Mouse (Mus musculus): ENCODE measurements around the gene Palm3. TPM values are rescaled to one million over a fixed set of nuclear protein-coding genes. Genes with fewer than 3 reads are reported as not detected.

Palm3 gene
- polyA plus RNA-seq, 1 experiment: 0.32 TPM

DNA sequence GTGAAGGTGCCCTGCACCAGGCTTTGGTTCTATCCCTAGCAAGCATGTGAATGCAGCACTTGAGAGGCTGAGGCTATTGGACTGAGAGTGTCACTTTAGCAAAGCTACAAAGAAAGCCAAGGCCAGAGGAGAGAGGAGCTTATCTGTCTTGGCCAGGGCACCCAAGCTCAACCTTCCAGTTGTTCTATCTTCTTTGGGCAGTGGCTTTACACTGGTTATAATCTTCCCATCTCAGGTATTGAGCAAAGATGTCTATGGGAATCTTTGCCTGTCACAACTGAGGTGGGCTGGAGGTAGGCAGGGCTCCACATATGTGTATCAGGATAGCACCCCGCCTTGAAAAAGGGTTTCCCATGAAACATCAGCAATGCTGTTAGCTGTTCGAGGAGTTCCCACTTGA is 39.0 kb downstream of the Palm3 start:
- 97% methylated on average over 2 of the region's 2 CpGs for WGBS
- Histone ChIP-seq H3K27me3 (ENCODE audit: control insufficient read depth, insufficient read depth, low read length) (no peaks in the 10 kb centered on the region), H3K4me3 (ENCODE audit: control insufficient read depth, insufficient read depth, low read length) (no peak overlapping the region), H3K36me3 (ENCODE audit: control insufficient read depth, insufficient read depth, low read length) (no peaks in the 10 kb centered on the region), H3K27ac (ENCODE audit: control insufficient read depth, insufficient read depth, low read length) (no peak overlapping the region), H3K4me1 (replicated peaks; ENCODE audit: control insufficient read depth, insufficient read depth, low read length) (peaks cover 22% of the 10 kb centered on the region)
- no peak for DNase-seq
- TF ChIP-seq CTCF (IDR thresholded peaks at IDR 0.05; ENCODE audit: borderline replicate concordance, control insufficient read depth, extremely low read depth, insufficient read depth, low read length, poor library complexity): no peak
- TF ChIP-seq POLR2A (IDR thresholded peaks at IDR 0.05; ENCODE audit: control insufficient read depth, extremely low read depth, insufficient read depth, low read length, poor library complexity): no peak

DNA sequence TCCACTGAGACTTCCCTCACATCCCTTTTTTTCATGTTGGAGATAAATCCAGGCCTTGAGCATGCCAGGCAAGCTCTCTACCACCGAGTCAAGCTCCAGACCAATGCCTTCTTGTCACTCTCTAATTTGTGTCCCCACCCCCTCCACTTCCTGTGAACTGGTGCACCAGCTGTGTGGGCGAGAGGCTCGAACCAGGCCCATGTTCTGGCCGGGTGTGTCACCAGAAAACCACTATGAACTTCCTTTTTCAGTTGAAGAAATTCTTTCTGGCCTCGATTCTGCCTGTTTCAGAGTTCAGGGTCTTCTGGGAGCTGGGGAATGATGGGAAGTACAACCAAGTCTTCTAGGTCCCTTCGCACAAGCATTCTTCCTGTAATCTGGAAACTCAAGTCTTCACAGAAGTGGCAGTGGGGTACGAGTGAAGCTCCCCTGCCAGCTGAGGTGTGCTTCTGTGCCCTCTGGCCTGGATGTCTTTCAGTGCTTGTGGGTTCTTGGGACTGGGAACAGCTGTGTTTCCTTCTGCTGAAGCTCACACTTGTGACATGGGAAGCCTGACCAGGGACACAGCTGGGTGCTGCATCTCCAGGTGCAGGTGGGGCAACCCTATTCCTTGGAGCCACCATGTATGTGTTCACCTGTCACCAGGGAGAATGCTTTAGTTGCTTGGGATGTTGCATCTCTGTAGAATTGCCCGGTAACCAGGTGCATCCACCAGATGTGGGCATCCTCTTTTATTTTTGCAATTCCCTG is 42.8 kb downstream of the Palm3 start:
- no peaks in the 10 kb centered on the region for H3K36me3 ChIP-seq (ENCODE audit: control insufficient read depth, insufficient read depth, low read length)
- DNase-seq: peak; percentile 81
- 0 out of 2 replicates have a peak overlapping the region, but pooled peaks have one; percentile 4 for H3K4me3 ChIP-seq (ENCODE audit: control insufficient read depth, insufficient read depth, low read length)
- H3K27me3 ChIP-seq (ENCODE audit: control insufficient read depth, insufficient read depth, low read length): no peaks in the 10 kb centered on the region
- TF ChIP-seq CTCF (IDR thresholded peaks at IDR 0.05; ENCODE audit: borderline replicate concordance, control insufficient read depth, extremely low read depth, insufficient read depth, low read length, poor library complexity): no peak
- no peak for TF ChIP-seq POLR2A (IDR thresholded peaks at IDR 0.05; ENCODE audit: control insufficient read depth, extremely low read depth, insufficient read depth, low read length, poor library complexity)
- peak overlapping the region; percentile 99 for H3K27ac ChIP-seq (ENCODE audit: control insufficient read depth, insufficient read depth, low read length)
- WGBS: 5% methylated on average over 8 of the region's 8 CpGs
- H3K4me1 ChIP-seq (replicated peaks; ENCODE audit: control insufficient read depth, insufficient read depth, low read length): peaks cover 18% of the 10 kb centered on the region

DNA sequence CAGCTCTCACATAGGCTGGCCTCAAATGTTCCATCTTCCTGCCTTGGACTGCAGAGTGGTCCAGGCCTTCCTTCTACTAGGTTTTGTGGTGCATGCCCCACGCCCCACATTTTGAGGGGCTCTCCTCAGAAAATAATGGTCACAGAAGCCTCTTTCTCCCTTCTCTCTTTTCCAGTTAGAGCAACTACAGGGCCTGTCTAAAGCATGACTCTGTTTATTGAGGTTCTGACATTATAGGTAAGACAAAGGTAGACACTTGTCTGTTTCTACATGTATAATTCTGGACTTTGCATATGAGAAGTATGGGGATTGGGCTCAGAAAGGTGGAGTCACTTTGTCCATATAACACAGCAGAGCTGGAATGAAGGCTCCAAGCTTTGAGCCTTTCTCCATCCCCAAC is 43.8 kb downstream of the Palm3 start, which contains the start of gene Gm10643:
Gm10643 (minus strand) TSS at position 101 of the 400 bp plus-strand sequence.
- Histone ChIP-seq H3K4me3 (ENCODE audit: control insufficient read depth, insufficient read depth, low read length) (peak within 1 kb of the TSS; percentile 55), H3K4me1 (replicated peaks; ENCODE audit: control insufficient read depth, insufficient read depth, low read length) (peaks cover 18% of the 10 kb centered on the region), H3K27me3 (ENCODE audit: control insufficient read depth, insufficient read depth, low read length) (no peaks in the 10 kb centered on the region), H3K36me3 (ENCODE audit: control insufficient read depth, insufficient read depth, low read length) (no peaks in the 10 kb centered on the region), H3K27ac (ENCODE audit: control insufficient read depth, insufficient read depth, low read length) (peak within 1 kb of the TSS; percentile 99)
- WGBS: 65% methylated on average over 1 of the region's 1 CpGs
- TF ChIP-seq CTCF (IDR thresholded peaks at IDR 0.05; ENCODE audit: borderline replicate concordance, control insufficient read depth, extremely low read depth, insufficient read depth, low read length, poor library complexity): no peak
- no peak for TF ChIP-seq POLR2A (IDR thresholded peaks at IDR 0.05; ENCODE audit: control insufficient read depth, extremely low read depth, insufficient read depth, low read length, poor library complexity)
- DNase-seq: no peak

DNA sequence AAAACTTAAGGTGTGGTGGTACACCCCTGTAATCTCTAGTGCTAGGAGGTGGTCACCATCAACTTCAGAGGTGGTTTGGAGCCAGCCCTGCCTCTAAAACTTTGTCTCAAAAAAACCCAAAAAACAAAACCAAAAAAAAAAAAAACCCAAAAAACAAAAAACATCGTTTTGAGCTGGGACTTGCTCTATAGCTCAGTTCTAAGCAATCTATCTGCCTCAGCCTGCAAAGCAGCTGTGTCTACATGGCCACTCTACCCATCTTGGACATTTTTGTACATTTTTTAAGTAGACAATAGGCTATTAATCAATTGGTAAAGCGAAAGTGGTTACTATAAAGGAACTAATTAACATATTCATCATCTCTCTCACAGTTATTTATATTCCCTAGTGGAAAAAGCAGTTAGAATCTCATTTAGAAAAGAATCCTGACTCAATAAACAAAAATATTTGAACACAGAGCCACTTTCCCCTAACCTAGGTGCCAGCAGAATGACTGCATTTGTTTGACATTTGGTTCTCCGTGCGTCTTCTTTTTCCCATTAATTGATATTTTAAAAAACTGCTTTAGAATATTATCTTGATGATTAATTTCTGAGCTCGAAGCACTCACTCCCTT is 44.3 kb downstream of the Palm3 start:
- WGBS: 18% methylated on average over 5 of the region's 5 CpGs
- H3K27me3 ChIP-seq (ENCODE audit: control insufficient read depth, insufficient read depth, low read length): no peaks in the 10 kb centered on the region
- no peaks in the 10 kb centered on the region for H3K36me3 ChIP-seq (ENCODE audit: control insufficient read depth, insufficient read depth, low read length)
- peak overlapping the region; percentile 55 for H3K4me3 ChIP-seq (ENCODE audit: control insufficient read depth, insufficient read depth, low read length)
- peak overlapping the region; percentile 99 for H3K27ac ChIP-seq (ENCODE audit: control insufficient read depth, insufficient read depth, low read length)
- H3K4me1 ChIP-seq (replicated peaks; ENCODE audit: control insufficient read depth, insufficient read depth, low read length): peaks cover 18% of the 10 kb centered on the region
- DNase-seq: no peak
- TF ChIP-seq CTCF (IDR thresholded peaks at IDR 0.05; ENCODE audit: borderline replicate concordance, control insufficient read depth, extremely low read depth, insufficient read depth, low read length, poor library complexity): no peak
- no peak for TF ChIP-seq POLR2A (IDR thresholded peaks at IDR 0.05; ENCODE audit: control insufficient read depth, extremely low read depth, insufficient read depth, low read length, poor library complexity)

DNA sequence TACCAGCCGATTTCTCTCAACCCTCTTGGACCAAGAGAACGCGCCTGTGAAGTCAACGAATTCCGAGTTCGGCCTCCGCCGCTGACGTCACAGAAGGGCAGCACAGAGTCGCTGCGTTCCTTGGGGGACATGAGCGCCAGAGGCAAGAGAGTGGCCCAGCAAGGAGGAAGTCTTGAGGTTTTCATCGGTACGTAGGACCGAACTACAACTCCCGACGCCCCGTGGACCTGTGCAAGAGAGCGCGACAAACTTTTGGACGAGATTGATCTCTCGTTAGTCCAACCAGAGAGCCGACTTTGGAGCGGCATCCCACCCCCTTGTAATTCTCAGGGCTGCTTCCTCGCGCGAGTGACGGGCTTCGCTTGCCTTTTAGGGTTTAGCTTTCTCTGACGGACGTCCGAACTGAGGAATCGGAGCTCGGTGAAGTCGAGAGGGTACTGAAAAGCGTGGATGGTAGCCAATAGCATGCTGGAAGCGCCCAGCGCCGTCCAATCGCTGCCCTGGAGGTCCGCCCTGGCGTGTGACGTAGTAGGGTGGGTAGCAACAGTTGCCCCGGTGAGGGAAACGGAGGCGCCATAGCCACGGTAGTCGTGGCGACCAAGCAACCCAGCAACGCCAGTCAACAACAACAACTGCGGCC is 45.1 kb downstream of the Palm3 start, which contains the start of gene Rfx1:
Rfx1 (plus strand) TSS at position 544 of the 640 bp plus-strand sequence.
- H3K4me1 ChIP-seq (replicated peaks; ENCODE audit: control insufficient read depth, insufficient read depth, low read length): peaks cover 18% of the 10 kb centered on the region

DNA sequence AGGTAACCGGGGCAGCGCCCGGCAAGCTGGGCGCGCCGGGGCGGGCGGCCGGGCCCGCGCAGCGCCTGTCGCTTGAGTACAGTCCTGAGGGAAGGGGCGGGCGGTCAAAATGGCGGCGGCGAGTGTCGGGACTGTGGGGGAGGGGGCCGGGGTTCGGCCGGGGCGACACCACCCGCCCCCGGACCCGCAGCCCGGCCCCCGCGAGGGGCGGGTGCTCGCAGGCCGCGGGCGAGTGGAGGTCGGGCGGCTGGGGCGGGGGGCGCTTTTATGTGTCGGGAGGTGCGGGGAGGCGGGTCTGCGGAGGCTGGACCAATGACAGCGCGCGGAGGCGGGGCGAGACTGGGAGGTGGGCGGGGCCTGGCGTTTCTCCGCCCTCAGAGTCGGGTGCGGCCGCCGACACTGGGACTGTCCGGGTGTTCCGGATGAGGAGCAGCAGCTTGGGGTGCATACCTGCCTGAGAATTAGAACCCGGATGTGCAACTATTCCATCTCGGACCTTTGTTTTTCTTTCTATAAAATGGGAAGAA is 45.8 kb downstream of the Palm3 start:
- Histone ChIP-seq H3K4me1 (replicated peaks; ENCODE audit: control insufficient read depth, insufficient read depth, low read length) (peaks cover 18% of the 10 kb centered on the region), H3K4me3 (ENCODE audit: control insufficient read depth, insufficient read depth, low read length) (peak overlapping the region; percentile 49), H3K27me3 (ENCODE audit: control insufficient read depth, insufficient read depth, low read length) (no peaks in the 10 kb centered on the region), H3K27ac (ENCODE audit: control insufficient read depth, insufficient read depth, low read length) (peak overlapping the region; percentile 8; the same call in 1 of the 2 replicates), H3K36me3 (ENCODE audit: control insufficient read depth, insufficient read depth, low read length) (no peaks in the 10 kb centered on the region)
- DNase-seq: peak; percentile 97
- WGBS: under 1% methylated on average over 54 of the region's 58 CpGs
- TF ChIP-seq CTCF (IDR thresholded peaks at IDR 0.05; ENCODE audit: borderline replicate concordance, control insufficient read depth, extremely low read depth, insufficient read depth, low read length, poor library complexity) (no peak), POLR2A (IDR thresholded peaks at IDR 0.05; ENCODE audit: control insufficient read depth, extremely low read depth, insufficient read depth, low read length, poor library complexity) (peak; percentile 56; the same call in 1 of the 2 replicates)

More for the DNA sequence above, 45.1 kb downstream of the Palm3 start, which contains the start of gene Rfx1:
- TF ChIP-seq POLR2A (IDR thresholded peaks at IDR 0.05; ENCODE audit: control insufficient read depth, extremely low read depth, insufficient read depth, low read length, poor library complexity): peak; percentile 84
- no peak for TF ChIP-seq CTCF (IDR thresholded peaks at IDR 0.05; ENCODE audit: borderline replicate concordance, control insufficient read depth, extremely low read depth, insufficient read depth, low read length, poor library complexity)
- Histone ChIP-seq H3K27me3 (ENCODE audit: control insufficient read depth, insufficient read depth, low read length) (no peaks in the 10 kb centered on the region), H3K27ac (ENCODE audit: control insufficient read depth, insufficient read depth, low read length) (peak within 1 kb of the TSS; percentile 65), H3K4me3 (ENCODE audit: control insufficient read depth, insufficient read depth, low read length) (peak within 1 kb of the TSS; percentile 55), H3K36me3 (ENCODE audit: control insufficient read depth, insufficient read depth, low read length) (no peaks in the 10 kb centered on the region)
- peak; percentile 98 for DNase-seq
- WGBS: under 1% methylated on average over 51 of the region's 51 CpGs

All from thymus, adult 2 months (tissue).